Mouse (Mus musculus): ENCODE measurements around the gene Abracl. TPM values are rescaled to one million over a fixed set of nuclear protein-coding genes. Genes with fewer than 3 reads are reported as not detected.

Gene Abracl
- polyA plus RNA-seq (2012; ENCODE audit: low replicate concordance) = 35.5 and 62.0 TPM in 2 replicates

GRCm38 (mm10) chr10:18022741-18023347 is at the start of gene Abracl:
Gene Abracl (minus strand): TSS chr10:18023288.

GRCm38 (mm10) chr10:18055696-18056390 is 32.8 kb upstream of the Abracl start, which contains the start of gene Reps1:
Gene Reps1 (plus strand): TSS chr10:18055861.

Other genes starting within 250 kb of the Abracl start
- gene Txlnb, start 227.1 kb downstream of the Abracl start, polyA plus RNA-seq (2012; ENCODE audit: low replicate concordance) = 0.34 and 0.62 TPM in 2 replicates
- gene Heca, start 75.2 kb downstream of the Abracl start, polyA plus RNA-seq (2012; ENCODE audit: low replicate concordance) = 29.5 and 47.1 TPM in 2 replicates
- gene Reps1, start 32.6 kb upstream of the Abracl start, polyA plus RNA-seq (2012; ENCODE audit: low replicate concordance) = 13.0 and 34.4 TPM in 2 replicates
- not detected in 2 replicates for gene Ect2l, start 187.6 kb upstream of the Abracl start, polyA plus RNA-seq (2012; ENCODE audit: low replicate concordance)
- 1.9 and 3.5 TPM in 2 replicates for gene Ccdc28a, start 211.7 kb upstream of the Abracl start, polyA plus RNA-seq (2012; ENCODE audit: low replicate concordance)